Mouse (Mus musculus) kidney, postnatal 0 days (tissue): ENCODE data around the gene Krt75. TPM values are rescaled to one million over a fixed set of nuclear protein-coding genes. Genes with fewer than 3 reads are reported as not detected.

Experiments used
- ATAC-seq: fragments of 200-750 bp; cut with Nextera tagmentation; replicated peaks from 2 replicates; pipeline ENCODE4 v1.8.0; 2017; ENCODE audit warnings: low read depth, moderate number of reproducible peaks, moderate TSS enrichment, moderate library complexity; ENCODE audit not compliant: low FRiP score
- DNase-seq: peaks from one replicate; pipeline ENCODE4 v3.0.0-alpha.2; 2016; ENCODE audit warnings: low spot score
- H3K27ac ChIP-seq: fragments of 300-500 bp; sonication (generic); 2 replicates; pipeline ENCODE4 v1.5.1; 2014; ENCODE audit warnings: mild to moderate bottlenecking
- H3K27me3 ChIP-seq: fragments of 300-500 bp; sonication (generic); 2 replicates; pipeline ENCODE4 v1.6.1; 2014; ENCODE audit warnings: low read length, mixed read lengths; ENCODE audit not compliant: insufficient read depth
- H3K36me3 ChIP-seq: fragments of 300-500 bp; sonication (generic); 2 replicates; pipeline ENCODE4 v1.6.1; 2014; ENCODE audit warnings: low read length, mixed read lengths; ENCODE audit not compliant: insufficient read depth
- H3K4me1 ChIP-seq: fragments of 300-500 bp; sonication (generic); replicated peaks from 2 replicates; pipeline ENCODE4 v1.6.1; 2014; ENCODE audit warnings: antibody characterized with exemption, low read length, mixed read lengths; ENCODE audit not compliant: insufficient read depth
- H3K4me2 ChIP-seq: fragments of 300-500 bp; sonication (generic); 2 replicates; pipeline ENCODE4 v1.6.1; 2014; ENCODE audit warnings: mild to moderate bottlenecking, low read length, moderate library complexity, mixed read lengths
- H3K4me3 ChIP-seq: fragments of 300-500 bp; sonication (generic); replicated peaks from 2 replicates; pipeline ENCODE4 v1.5.1; 2014; ENCODE audit warnings: low read depth, low read length
- H3K9ac ChIP-seq: fragments of 300-500 bp; sonication (generic); 2 replicates; pipeline ENCODE4 v1.6.1; 2014; ENCODE audit warnings: low read depth, low read length
- H3K9me3 ChIP-seq: fragments of 300-500 bp; sonication (generic); replicated peaks from 2 replicates; pipeline ENCODE4 v1.6.1; 2016; ENCODE audit warnings: low read length, inconsistent platforms, mixed read lengths
- CTCF ChIP-seq: IDR thresholded peaks from 2 replicates; pipeline ENCODE4 v1.5.1; 2016; ENCODE audit warnings: antibody characterized with exemption, low read depth, mild to moderate bottlenecking, moderate library complexity
- WGBS: fragments of 180-500 bp; shearing (Covaris S2); extraction: QIAGEN DNeasy Blood & Tissue Kit; methylation state at CpG from one replicate; pipeline ENCODE4 v1.1.7; 2014; 5-methylcytosine and 5-hydroxymethylcytosine counted together
- polyA plus RNA-seq: library from polyadenylated mRNA; unstranded; fragments of >200 nt; fragmentation: Nextera tagmentation; extraction: Ambion mirVana; gene quantifications from 2 replicates; pipeline ENCODE4 v1.2.1, GENCODE M21; 2015

The Krt75 gene
- polyA plus RNA-seq: 0.14 and 0.20 TPM in 2 replicates

GRCm38 (mm10) chr15:101573796-101574345 is at the start of gene Krt75:
Krt75 (minus strand) TSS chr15:101573904.
- WGBS: 39% methylated on average over 15 of the region's 15 CpGs
- no peak for TF ChIP-seq CTCF
- H3K9me3 ChIP-seq: no peaks in the 10 kb centered on the region
- H3K4me3 ChIP-seq: no peak within 1 kb of the TSS
- H3K36me3 ChIP-seq: no peaks in the 10 kb centered on the region
- DNase-seq: peak; percentile 64
- ATAC-seq: no peak; the same call in 1 of the 2 replicates
- H3K9ac ChIP-seq: no peak within 1 kb of the TSS
- H3K27me3 ChIP-seq: no peaks in the 10 kb centered on the region
- H3K4me2 ChIP-seq: no peak within 1 kb of the TSS
- no peak within 1 kb of the TSS for H3K27ac ChIP-seq
- H3K4me1 ChIP-seq: no peaks in the 10 kb centered on the region

DNA sequence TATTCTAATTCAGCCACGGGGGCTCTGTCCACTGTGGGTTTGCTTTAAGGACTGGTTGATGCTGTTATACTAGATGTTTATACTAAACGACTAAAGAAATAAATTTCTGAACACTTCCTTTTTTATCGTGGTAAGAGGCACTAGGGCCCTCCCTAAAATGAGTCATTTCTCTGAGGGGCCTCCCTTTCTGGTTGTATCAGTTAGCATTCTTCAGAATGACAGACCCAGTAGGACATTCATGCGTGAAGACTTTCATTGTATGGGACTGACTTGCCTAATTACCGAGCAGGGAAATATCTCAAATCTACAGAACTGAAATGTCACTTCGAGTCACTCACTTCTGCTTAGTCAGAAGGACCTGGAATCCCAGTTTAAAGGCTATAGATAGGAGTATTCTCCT is 25.4 kb upstream of the Krt75 start:
- Histone ChIP-seq H3K4me1 (no peaks in the 10 kb centered on the region), H3K27me3 (no peaks in the 10 kb centered on the region), H3K27ac (no peak overlapping the region), H3K9ac (no peak overlapping the region), H3K36me3 (no peaks in the 10 kb centered on the region), H3K9me3 (no peaks in the 10 kb centered on the region), H3K4me2 (no peak overlapping the region), H3K4me3 (no peak overlapping the region)
- WGBS: 37% methylated on average over 6 of the region's 6 CpGs
- TF ChIP-seq CTCF: no peak
- ATAC-seq: no peak
- DNase-seq: peak; percentile 5

GRCm38 (mm10) chr15:101588216-101588615 is 14.5 kb upstream of the Krt75 start:
- Histone ChIP-seq H3K4me3 (no peak overlapping the region), H3K27ac (no peak overlapping the region), H3K27me3 (no peaks in the 10 kb centered on the region), H3K4me2 (no peak overlapping the region), H3K9me3 (no peaks in the 10 kb centered on the region), H3K36me3 (no peaks in the 10 kb centered on the region), H3K4me1 (no peaks in the 10 kb centered on the region), H3K9ac (no peak overlapping the region)
- DNase-seq: no peak
- WGBS: 80% methylated on average over 10 of the region's 10 CpGs
- no peak; the same call in 1 of the 2 replicates for TF ChIP-seq CTCF
- ATAC-seq: no peak

- 13% methylated on average over 2 of the region's 2 CpGs for WGBS
- no peak overlapping the region for H3K4me3 ChIP-seq
- no peak overlapping the region for H3K4me2 ChIP-seq
- H3K27me3 ChIP-seq: no peaks in the 10 kb centered on the region
- DNase-seq (peak; percentile 12), ATAC-seq (no peak)
- no peaks in the 10 kb centered on the region for H3K36me3 ChIP-seq
- no peaks in the 10 kb centered on the region for H3K4me1 ChIP-seq
- H3K9ac ChIP-seq: no peak overlapping the region
- no peak overlapping the region for H3K27ac ChIP-seq
- H3K9me3 ChIP-seq: no peaks in the 10 kb centered on the region
- TF ChIP-seq CTCF: peak; percentile 38; the same call in 1 of the 2 replicates
Measured at GRCm38 (mm10) chr15:101584456-101584855, 10.8 kb upstream of the Krt75 start.

- Histone ChIP-seq H3K27me3 (no peaks in the 10 kb centered on the region), H3K4me2 (no peak overlapping the region), H3K4me3 (no peak overlapping the region), H3K36me3 (no peaks in the 10 kb centered on the region), H3K9me3 (no peaks in the 10 kb centered on the region), H3K4me1 (no peaks in the 10 kb centered on the region), H3K9ac (no peak overlapping the region), H3K27ac (no peak overlapping the region)
- no peak for ATAC-seq
- TF ChIP-seq CTCF: no peak
- no peak for DNase-seq
- 84% methylated on average over 8 of the region's 8 CpGs for WGBS
Measured at GRCm38 (mm10) chr15:101583211-101583965, 9.7 kb upstream of the Krt75 start.

DNA sequence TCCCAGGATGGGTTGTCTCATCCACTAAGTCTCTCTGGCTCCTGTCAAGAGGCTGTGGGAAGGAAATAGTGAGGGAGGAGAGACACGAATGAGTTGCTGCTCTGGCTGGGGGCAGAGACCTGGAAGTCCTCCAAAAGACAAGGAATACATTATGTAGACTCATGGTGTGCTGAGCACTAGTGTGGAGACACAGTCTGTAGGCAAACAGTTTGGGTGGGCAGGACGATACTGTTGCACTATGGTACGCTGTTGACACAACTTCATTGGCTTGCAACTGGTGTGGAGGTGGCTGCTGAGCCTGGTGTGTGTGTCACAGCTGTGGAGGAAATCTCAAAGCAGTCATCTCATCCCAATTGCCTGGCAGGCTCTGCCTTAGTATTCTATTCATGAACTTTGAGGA is 8.0 kb upstream of the Krt75 start:
- no peak overlapping the region for H3K27ac ChIP-seq
- no peaks in the 10 kb centered on the region for H3K9me3 ChIP-seq
- DNase-seq (no peak), ATAC-seq (no peak)
- no peak for TF ChIP-seq CTCF
- H3K27me3 ChIP-seq: no peaks in the 10 kb centered on the region
- no peak overlapping the region for H3K4me2 ChIP-seq
- H3K4me3 ChIP-seq: no peak overlapping the region
- whole genome bisulfite sequencing: 71% methylated on average over 3 of the region's 3 CpGs
- H3K9ac ChIP-seq: no peak overlapping the region
- no peaks in the 10 kb centered on the region for H3K36me3 ChIP-seq
- H3K4me1 ChIP-seq: no peaks in the 10 kb centered on the region
